Mouse (Mus musculus) testis, adult 2 months (tissue): ENCODE results near the gene Cela2a.

Source experiments
- CTCF ChIP-seq: fragments of 200-500 bp; IDR thresholded peaks from 2 replicates; pipeline ENCODE4 v1.5.1; 2012; ENCODE audit warnings: low read depth, mild to moderate bottlenecking, inconsistent platforms, low read length, moderate library complexity; ENCODE audit not compliant: control insufficient read depth, insufficient read depth, insufficient replicate concordance
- POLR2A ChIP-seq: fragments of 200-500 bp; IDR thresholded peaks from 2 replicates; pipeline ENCODE4 v1.6.1; 2012; ENCODE audit warnings: low read depth, mild to moderate bottlenecking, inconsistent platforms, low read length, moderate library complexity; ENCODE audit not compliant: control insufficient read depth

GRCm38 (mm10) chr4:141853437-141853836 lies 27.5 kb upstream of the Cela2a start:
- TF ChIP-seq POLR2A (no peak), CTCF (peak; percentile 43; the same call in 1 of the 2 replicates)
